Mouse (Mus musculus) thymus, adult 2 months (tissue): ENCODE data around the gene Cbarp.

Experiments used
- CTCF ChIP-seq: fragments of 200-500 bp; IDR thresholded peaks from 2 replicates; pipeline ENCODE4 v1.5.1; 2012; ENCODE audit warnings: mild to moderate bottlenecking, control low read depth, low read length, moderate library complexity, borderline replicate concordance; ENCODE audit not compliant: control insufficient read depth, poor library complexity, insufficient read depth; ENCODE audit errors: extremely low read depth
- POLR2A ChIP-seq: fragments of 200-500 bp; IDR thresholded peaks from 2 replicates; pipeline ENCODE4 v1.6.1; 2012; ENCODE audit warnings: mild to moderate bottlenecking, low read length, control low read depth, moderate library complexity; ENCODE audit not compliant: control insufficient read depth, poor library complexity, insufficient read depth; ENCODE audit errors: extremely low read depth

DNA sequence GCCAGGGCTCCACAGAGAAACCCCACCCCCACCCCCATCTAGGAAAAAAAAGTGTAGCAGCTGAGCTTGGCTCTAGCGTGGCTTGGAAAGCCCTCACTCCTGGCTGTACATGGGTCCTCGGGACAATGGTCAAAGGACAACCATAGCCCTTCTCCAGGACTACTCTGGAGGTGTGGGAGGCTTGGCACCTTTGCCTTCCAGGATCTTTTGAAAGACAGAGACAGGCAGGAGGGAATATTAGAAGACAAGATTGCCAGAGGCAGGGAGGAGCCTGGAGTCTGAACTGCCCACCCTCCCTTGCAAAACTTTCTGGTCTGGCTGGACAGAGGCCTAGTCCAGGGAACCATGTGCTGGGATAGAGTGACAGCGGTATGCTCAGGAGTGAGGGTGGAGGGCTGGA lies 46.0 kb downstream of the Cbarp start:
- TF ChIP-seq POLR2A (no peak), CTCF (no peak)
